In the genomic region with DNA sequence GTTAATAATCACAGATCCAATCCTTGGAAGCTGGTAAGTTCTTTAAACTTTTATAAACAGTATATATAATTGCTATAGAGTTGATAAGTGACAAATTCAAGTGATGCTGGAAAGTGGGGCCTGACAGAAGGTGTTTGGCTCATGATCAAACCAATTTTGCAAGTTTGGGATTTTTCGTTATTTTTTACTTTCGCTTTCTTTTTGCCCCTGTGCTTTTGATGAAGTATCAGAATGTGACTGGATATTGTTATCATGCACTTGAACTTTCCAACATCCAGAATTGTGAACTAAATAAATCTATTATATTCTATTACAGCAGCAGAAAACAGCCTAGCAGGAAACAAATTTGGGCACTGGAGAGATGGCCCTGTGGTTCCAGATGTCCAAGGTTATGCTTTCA, we compare ENCODE assay signal across 25 mouse cellular contexts. TPM values are rescaled to one million over a fixed set of nuclear protein-coding genes. Genes with fewer than 3 reads are reported as not detected.
DNase-seq lines count a peak whose midpoint lies in the region; ATAC-seq lines count a peak whose summit lies in the region.
"Had no signal": no experiment of that assay in that cellular context is flagged by ENCODE, and none has a peak within 500 bp of the region (broad histone marks: within the 10 kb centered on the region; RNA-seq: fewer than 3 reads in every experiment).

No protein-coding gene starts in this region.

- no peaks in the 10 kb centered on the region for H3K79me2 ChIP-seq in macrophage (ENCODE audit: inconsistent target)

- H3K36me3 ChIP-seq in heart, embryonic 11.5 days (ENCODE audit: control insufficient read depth, insufficient read depth, low read length) = peaks cover 10% of the 10 kb centered on the region; the same call in 1 of the 2 replicates
- H3K36me3 ChIP-seq in megakaryocyte, embryonic 14.5 days (replicated peaks; ENCODE audit: low read length) = peaks cover 64% of the 10 kb centered on the region
- H3K36me3 ChIP-seq in macrophage (ENCODE audit: inconsistent target) = peaks cover 13% of the 10 kb centered on the region

- no peak overlapping the region for H3K4me2 ChIP-seq in heart, embryonic 11.5 days
- H3K4me2 ChIP-seq: embryonic facial prominence, embryonic 12.5 days; heart, embryonic 15.5 days; liver, embryonic 13.5 days; midbrain, embryonic 15.5 days had no signal

- WGBS in heart, embryonic 11.5 days (ENCODE audit: insufficient replicate concordance) = 94% methylated on average over 2 of the region's 2 CpGs
- 21% methylated on average over 2 of the region's 2 CpGs for WGBS in macrophage (ENCODE audit: missing documents)

- H3K4me3 ChIP-seq in heart, embryonic 11.5 days (ENCODE audit: low read depth, low read length) = no peak overlapping the region
- peak overlapping the region; percentile 85 for H3K4me3 ChIP-seq in megakaryocyte, embryonic 14.5 days (replicated peaks)
- H3K4me3 ChIP-seq in macrophage (ENCODE audit: inconsistent target) = peak overlapping the region; percentile 18; the same call in 1 of the 2 replicates
- H3K4me3 ChIP-seq: embryonic facial prominence, embryonic 12.5 days; heart, embryonic 15.5 days; left cerebral cortex, adult 2 months; liver, embryonic 13.5 days; midbrain, embryonic 15.5 days had no signal

- H3K27me3 ChIP-seq in heart, embryonic 11.5 days (ENCODE audit: control insufficient read depth, insufficient read depth, low read length) = no peaks in the 10 kb centered on the region
- H3K27me3 ChIP-seq in megakaryocyte, embryonic 14.5 days (replicated peaks) = no peaks in the 10 kb centered on the region
- H3K27me3 ChIP-seq: embryonic facial prominence, embryonic 12.5 days; heart, embryonic 15.5 days; liver, embryonic 13.5 days; midbrain, embryonic 15.5 days had no signal

- DNase-seq in heart, adult 11 months = peak; percentile 6
- DNase-seq in urinary bladder, postnatal 36 days (ENCODE audit: low spot score in 2 of 2) = no peak
- no peak for DNase-seq in B cell, adult 2 months
- DNase-seq: cerebellum, adult 9-11 months; forebrain, postnatal 0 days; kidney, adult 18-20 months; kidney, postnatal 10 days; layer of hippocampus, adult 9-11 months; left cerebral cortex, postnatal 4 days; liver, embryonic 13.5 days; lung, postnatal 10 days; right cerebral cortex, postnatal 25 days; thymus, postnatal 14 days had no signal

- no peaks in the 10 kb centered on the region for H3K9me3 ChIP-seq in heart, embryonic 11.5 days (replicated peaks; ENCODE audit: control insufficient read depth, low read length)
- H3K9me3 ChIP-seq in megakaryocyte, embryonic 14.5 days = no peaks in the 10 kb centered on the region
- H3K9me3 ChIP-seq: embryonic facial prominence, embryonic 12.5 days; G1E; heart, embryonic 15.5 days; liver, embryonic 13.5 days; midbrain, embryonic 15.5 days had no signal

- no peak for ATAC-seq in heart, embryonic 11.5 days (replicated peaks; ENCODE audit: insufficient number of reproducible peaks, low FRiP score, low TSS enrichment)
- no peak for ATAC-seq in megakaryocyte, adult 5-6 weeks (ENCODE audit: poor library complexity, severe bottlenecking)
- ATAC-seq in activated CD4-positive, CD25-positive, alpha-beta regulatory T cell, adult 4 months = peak; percentile 56
- ATAC-seq: forebrain, postnatal 0 days; hindbrain, postnatal 0 days; midbrain, embryonic 15.5 days had no signal

- no peaks in the 10 kb centered on the region for H3K4me1 ChIP-seq in heart, embryonic 11.5 days (ENCODE audit: control insufficient read depth, insufficient read depth, low read length)
- peaks cover 4% of the 10 kb centered on the region; the same call in 1 of the 2 replicates for H3K4me1 ChIP-seq in megakaryocyte, embryonic 14.5 days
- H3K4me1 ChIP-seq: embryonic facial prominence, embryonic 12.5 days; heart, embryonic 15.5 days; liver, embryonic 13.5 days; midbrain, embryonic 15.5 days had no signal

- H3K9ac ChIP-seq in heart, embryonic 11.5 days (ENCODE audit: low read depth, low read length) = no peak overlapping the region
- H3K9ac ChIP-seq: embryonic facial prominence, embryonic 12.5 days; forebrain, postnatal 0 days; heart, embryonic 15.5 days; liver, embryonic 13.5 days; midbrain, embryonic 15.5 days had no signal

- H3K27ac ChIP-seq in heart, embryonic 11.5 days (ENCODE audit: low read depth, low read length) = no peak overlapping the region
- 0 out of 2 replicates have a peak overlapping the region, but pooled peaks have one; percentile 8 for H3K27ac ChIP-seq in macrophage
- H3K27ac ChIP-seq: embryonic facial prominence, embryonic 12.5 days; heart, embryonic 15.5 days; hindbrain, postnatal 0 days; left cerebral cortex, adult 2 months; liver, embryonic 13.5 days; midbrain, embryonic 15.5 days; stomach, postnatal 0 days had no signal

RNA-seq across cellular contexts. Expression of a gene that starts 58.7 kb away (rescaled TPM):
- polyA plus RNA-seq in heart, embryonic 11.5 days (2014; fragmentation: Nextera tagmentation; extraction: Ambion mirVana) = 60.1 and 65.8 TPM in 2 replicates
- 2.4 TPM in 1 of 2 replicates, not detected in the other for polyA plus RNA-seq in megakaryocyte, embryonic 14.5 days (2012; ENCODE audit: insufficient read depth, low replicate concordance)
- 58.6 and 66.9 TPM in 2 replicates for total RNA-seq in megakaryocyte, adult 5-6 weeks (2015)
- 45.1 and 49.3 TPM in 2 replicates for total RNA-seq in megakaryocyte, adult 5-6 weeks (2017)
- 100 to 1,000 TPM in 1 of 2 experiments, 10 to 100 TPM in 1; 86.2 to 108 TPM for polyA plus RNA-seq in activated CD4-positive, CD25-positive, alpha-beta regulatory T cell, adult 4 months (2017; shearing (Covaris generic))
- 100 to 1,000 TPM in 1 of 26 experiments, 10 to 100 TPM in 25; 25.3 to 161 (median 56.5) TPM for total RNA-seq in macrophage (2018; cell fraction: chromatin; rRNA removed)
- total RNA-seq in macrophage (2018; cell fraction: cytosol; rRNA removed) = 10 to 100 TPM; 52.6 to 75.1 (median 61.2) TPM
- 100 to 1,000 TPM in 12 of 26 experiments, 10 to 100 TPM in 14; 50.2 to 195 (median 95.8) TPM for total RNA-seq in macrophage (2018; cell fraction: nucleus; rRNA removed)
- polyA plus RNA-seq in macrophage (2018) = 49.6 to 65.6 TPM (median 57.5 TPM) in 3 replicates

Comparison
In these comparisons a context has a peak if more than half of its experiments do, and no peak if none do; other contexts are left out.
1. RNA of a gene that starts 58.7 kb away (polyA plus RNA-seq): 86.2 to 108 TPM in activated CD4-positive, CD25-positive, alpha-beta regulatory T cell, adult 4 months, 60.1 to 65.8 TPM in heart, embryonic 11.5 days and 49.6 to 65.6 TPM in macrophage; 2.4 TPM in megakaryocyte, embryonic 14.5 days; every median in the first group is over 10 times any median in the second.